Mouse (Mus musculus) testis, postnatal 10 days (tissue): ENCODE data around the gene Prf1.

Experiments used
- DNase-seq: peaks from one replicate; pipeline ENCODE4 v3.0.0; 2021; ENCODE audit warnings: low spot score

Gene Prf1

GRCm38 (mm10) chr10:61340247-61340646, 42.6 kb downstream of the Prf1 start:
- no peak for DNase-seq

- DNase-seq = no peak
These were observed 43.4 kb downstream of the Prf1 start for GRCm38 (mm10) chr10:61341045-61341444.

GRCm38 (mm10) chr10:61341557-61341956, 43.9 kb downstream of the Prf1 start:
- DNase-seq = peak; percentile 92

GRCm38 (mm10) chr10:61342750-61343149, 45.1 kb downstream of the Prf1 start:
- no peak for DNase-seq

- peak; percentile 89 for DNase-seq
These were observed 46.3 kb downstream of the Prf1 start for GRCm38 (mm10) chr10:61343950-61344349.

GRCm38 (mm10) chr10:61345179-61345578, 47.5 kb downstream of the Prf1 start:
- DNase-seq = no peak

GRCm38 (mm10) chr10:61346374-61346773, 48.7 kb downstream of the Prf1 start:
- no peak for DNase-seq

GRCm38 (mm10) chr10:61351216-61351615, 53.6 kb downstream of the Prf1 start:
- DNase-seq = no peak
